Mouse (Mus musculus) cerebellum, postnatal 36 days (tissue): ENCODE results near the gene Cep126.

Experiments
- DNase-seq, 2 experiments: peaks; one replicate each; pipeline ENCODE4 v3.0.0; 2021 to 2022; ENCODE audit warnings: mixed read lengths in 2 of 2

Cep126 gene

GRCm38 (mm10) chr9:8134117-8134574, at the start of gene Cep126:
TSS of gene Cep126 (minus strand) at chr9:8134294.
- peak; percentile 70 to 79 for DNase-seq

- DNase-seq, result no peak
Measured at GRCm38 (mm10) chr9:8179554-8179953, 45.5 kb upstream of the Cep126 start.

- DNase-seq, result no peak
Measured at GRCm38 (mm10) chr9:8177099-8177498, 43.0 kb upstream of the Cep126 start.

- no peak for DNase-seq
Measured at GRCm38 (mm10) chr9:8157011-8157410, 22.9 kb upstream of the Cep126 start.

- DNase-seq, result no peak
Measured at GRCm38 (mm10) chr9:8139501-8139900, 5.4 kb upstream of the Cep126 start.

GRCm38 (mm10) chr9:8133586-8134115, 443 bp downstream of the Cep126 start:
- DNase-seq, result no peak

GRCm38 (mm10) chr9:8123495-8123894, 10.6 kb downstream of the Cep126 start:
- DNase-seq, result no peak

- DNase-seq, result no peak
Measured at GRCm38 (mm10) chr9:8114516-8114915, 19.6 kb downstream of the Cep126 start.

GRCm38 (mm10) chr9:8103050-8103449, 31.0 kb downstream of the Cep126 start:
- no peak for DNase-seq

GRCm38 (mm10) chr9:8100962-8101361, 33.1 kb downstream of the Cep126 start:
- DNase-seq, result no peak

- DNase-seq, result no peak
Measured at GRCm38 (mm10) chr9:8078882-8079281, 55.2 kb downstream of the Cep126 start.

- DNase-seq, result peak; percentile 15 to 36
Measured at GRCm38 (mm10) chr9:8074345-8074744, 59.7 kb downstream of the Cep126 start.

- DNase-seq, result no peak
Measured at GRCm38 (mm10) chr9:8073203-8073755, 60.8 kb downstream of the Cep126 start.

- DNase-seq, result no peak
Measured at GRCm38 (mm10) chr9:8059636-8060035, 74.5 kb downstream of the Cep126 start.

- no peak for DNase-seq
Measured at GRCm38 (mm10) chr9:8054831-8055230, 79.3 kb downstream of the Cep126 start.

- no peak for DNase-seq
Measured at GRCm38 (mm10) chr9:8043044-8043387, 91.1 kb downstream of the Cep126 start.

- peak; percentile 96 to 97 for DNase-seq
Measured at GRCm38 (mm10) chr9:8042338-8043043, 91.6 kb downstream of the Cep126 start, which contains the start of gene Cfap300. TSS of gene Cfap300 (minus strand) at chr9:8042823.

GRCm38 (mm10) chr9:8035546-8035945, 98.5 kb downstream of the Cep126 start:
- DNase-seq, result no peak

- DNase-seq, result no peak
Measured at GRCm38 (mm10) chr9:8035091-8035490, 99.0 kb downstream of the Cep126 start.

- DNase-seq, result no peak
Measured at GRCm38 (mm10) chr9:8034143-8034542, 100.0 kb downstream of the Cep126 start.

- no peak for DNase-seq
Measured at GRCm38 (mm10) chr9:8032847-8033246, 101.2 kb downstream of the Cep126 start.
